Mouse (Mus musculus) stomach, postnatal 0 days (tissue): ENCODE data around the gene Nckap1l.

Experiments used
- CTCF ChIP-seq: IDR thresholded peaks from 2 replicates; pipeline ENCODE4 v1.5.1; 2016; ENCODE audit warnings: antibody characterized with exemption, low read depth, mild to moderate bottlenecking, moderate library complexity
- EP300 ChIP-seq: optimal IDR thresholded peaks from 2 replicates; pipeline ENCODE3; 2016; ENCODE audit warnings: antibody characterized with exemption

DNA sequence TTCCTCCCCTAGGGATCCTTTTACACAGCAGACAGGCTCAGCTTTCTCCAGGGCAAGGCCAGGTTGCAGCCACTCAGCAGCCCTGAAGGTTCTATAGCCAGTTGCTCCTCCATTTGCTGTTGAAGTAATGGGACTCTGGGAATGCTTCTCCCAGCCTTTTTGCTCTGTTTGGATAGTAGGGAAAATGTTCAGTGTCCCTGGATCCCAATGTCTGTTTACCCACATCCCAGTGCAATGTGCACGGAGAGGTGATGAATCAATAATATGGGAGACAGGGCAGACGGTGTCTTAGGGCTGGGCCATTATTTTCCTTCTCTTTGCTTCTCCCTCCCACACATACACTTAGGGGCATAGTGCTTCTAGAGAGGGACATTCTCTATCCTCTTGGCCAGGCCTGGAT is 85.7 kb downstream of the Nckap1l start:
- TF ChIP-seq CTCF (no peak), EP300 (no peak)
